Mouse (Mus musculus) liver, embryonic 14.5 days (tissue): ENCODE measurements around the gene Abr.

ENCODE experiments used
- CTCF ChIP-seq: IDR thresholded peaks from 2 replicates; pipeline ENCODE4 v1.5.1; 2016; ENCODE audit warnings: antibody characterized with exemption, low read depth, control low read depth
- EP300 ChIP-seq: IDR thresholded peaks from 2 replicates; pipeline ENCODE4 v1.6.1; 2016; ENCODE audit warnings: antibody characterized with exemption, low read depth

GRCm38 (mm10) chr11:76461696-76462095 lies 160.4 kb downstream of the Abr start:
- TF ChIP-seq CTCF (no peak), EP300 (no peak)
